Mouse (Mus musculus) embryonic facial prominence, embryonic 14.5 days (tissue): ENCODE data around the gene Xiap. TPM values are rescaled to one million over a fixed set of nuclear protein-coding genes. Genes with fewer than 3 reads are reported as not detected.

Experiments
- ATAC-seq: fragments of 200-750 bp; cut with Nextera tagmentation; 2 replicates; pipeline ENCODE4 v1.8.0; 2017; ENCODE audit warnings: low read depth, moderate number of reproducible peaks, moderate TSS enrichment
- DNase-seq: peaks from one replicate; pipeline ENCODE4 v3.0.0-alpha.2; 2015; ENCODE audit warnings: low spot score
- H3K27ac ChIP-seq: fragments of 300-500 bp; sonication (generic); replicated peaks from 2 replicates; pipeline ENCODE4 v1.5.1; 2014; ENCODE audit warnings: low read depth, mild to moderate bottlenecking, low read length, moderate library complexity
- H3K27me3 ChIP-seq: fragments of 300-500 bp; sonication (generic); replicated peaks from 2 replicates; pipeline ENCODE4 v1.6.1; 2014; ENCODE audit warnings: low read length; ENCODE audit not compliant: control insufficient read depth, insufficient read depth
- H3K36me3 ChIP-seq: fragments of 300-500 bp; sonication (generic); 2 replicates; pipeline ENCODE4 v1.6.1; 2014; ENCODE audit warnings: low read length, mixed read lengths; ENCODE audit not compliant: control insufficient read depth, insufficient read depth
- H3K4me1 ChIP-seq: fragments of 300-500 bp; sonication (generic); 2 replicates; pipeline ENCODE4 v1.6.1; 2014; ENCODE audit warnings: antibody characterized with exemption, low read length; ENCODE audit not compliant: control insufficient read depth, insufficient read depth
- H3K4me2 ChIP-seq: fragments of 300-500 bp; sonication (generic); 2 replicates; pipeline ENCODE4 v1.6.1; 2014; ENCODE audit warnings: low read depth, mild to moderate bottlenecking, low read length, moderate library complexity, mixed read lengths
- H3K4me3 ChIP-seq: fragments of 300-500 bp; sonication (generic); 2 replicates; pipeline ENCODE4 v1.5.1; 2014; ENCODE audit warnings: low read depth, mild to moderate bottlenecking, low read length
- H3K9ac ChIP-seq: fragments of 300-500 bp; sonication (generic); 2 replicates; pipeline ENCODE4 v1.6.1; 2014; ENCODE audit warnings: low read depth, mild to moderate bottlenecking, low read length, moderate library complexity, mixed read lengths
- H3K9me3 ChIP-seq: fragments of 300-500 bp; sonication (generic); 2 replicates; pipeline ENCODE4 v1.6.1; 2016; ENCODE audit warnings: low read length; ENCODE audit not compliant: control insufficient read depth
- WGBS: fragments of 180-500 bp; shearing (Covaris S2); extraction: QIAGEN DNeasy Blood & Tissue Kit; methylation state at CpG from one replicate; pipeline ENCODE4 v1.1.7; 2014; 5-methylcytosine and 5-hydroxymethylcytosine counted together
- polyA plus RNA-seq: library from polyadenylated mRNA; unstranded; fragments of >200 nt; fragmentation: Nextera tagmentation; extraction: Ambion mirVana; gene quantifications from 2 replicates; pipeline ENCODE4 v1.2.1, GENCODE M21; 2014

Gene Xiap
- polyA plus RNA-seq, 1 experiment from 2014 or later: 18.1 TPM

GRCm38 (mm10) chrX:42033111-42033693, 26.3 kb upstream of the Xiap start:
- H3K27me3 ChIP-seq: no peaks in the 10 kb centered on the region
- no peaks in the 10 kb centered on the region for H3K36me3 ChIP-seq
- no peaks in the 10 kb centered on the region for H3K4me1 ChIP-seq
- 36% methylated on average over 8 of the region's 8 CpGs for WGBS
- peak; percentile 74 for ATAC-seq
- H3K9ac ChIP-seq: no peak overlapping the region
- peak; percentile 57 for DNase-seq
- no peak overlapping the region for H3K4me3 ChIP-seq
- no peak overlapping the region for H3K4me2 ChIP-seq
- no peaks in the 10 kb centered on the region for H3K9me3 ChIP-seq
- no peak overlapping the region for H3K27ac ChIP-seq

- H3K27ac ChIP-seq: 0 out of 2 replicates have a peak overlapping the region, but pooled peaks have one; percentile 13
- no peak for ATAC-seq
Measured at GRCm38 (mm10) chrX:42033911-42034310, 25.6 kb upstream of the Xiap start.

GRCm38 (mm10) chrX:42039481-42039880, 20.0 kb upstream of the Xiap start:
- ATAC-seq: no peak
- no peak overlapping the region for H3K4me2 ChIP-seq
- 71% methylated on average over 4 of the region's 6 CpGs for WGBS

More at GRCm38 (mm10) chrX:42033911-42034310, 25.6 kb upstream of the Xiap start:
- no peaks in the 10 kb centered on the region for H3K9me3 ChIP-seq
- H3K36me3 ChIP-seq: no peaks in the 10 kb centered on the region
- WGBS: 66% methylated on average over 7 of the region's 7 CpGs
- no peaks in the 10 kb centered on the region for H3K4me1 ChIP-seq
- H3K9ac ChIP-seq: no peak overlapping the region
- DNase-seq: no peak
- H3K27me3 ChIP-seq: no peaks in the 10 kb centered on the region
- no peak overlapping the region for H3K4me2 ChIP-seq
- no peak overlapping the region for H3K4me3 ChIP-seq

GRCm38 (mm10) chrX:42044935-42045334, 14.5 kb upstream of the Xiap start:
- no peaks in the 10 kb centered on the region for H3K4me1 ChIP-seq
- ATAC-seq (no peak), DNase-seq (no peak)
- H3K36me3 ChIP-seq: no peaks in the 10 kb centered on the region
- WGBS: 75% methylated on average over 7 of the region's 7 CpGs
- H3K9me3 ChIP-seq: no peaks in the 10 kb centered on the region
- no peaks in the 10 kb centered on the region for H3K27me3 ChIP-seq
- H3K4me3 ChIP-seq: no peak overlapping the region
- no peak overlapping the region for H3K27ac ChIP-seq
- no peak overlapping the region for H3K9ac ChIP-seq
- H3K4me2 ChIP-seq: no peak overlapping the region

More at GRCm38 (mm10) chrX:42039481-42039880, 20.0 kb upstream of the Xiap start:
- Histone ChIP-seq H3K4me3 (no peak overlapping the region), H3K27ac (no peak overlapping the region), H3K27me3 (no peaks in the 10 kb centered on the region), H3K9ac (no peak overlapping the region), H3K36me3 (no peaks in the 10 kb centered on the region), H3K4me1 (no peaks in the 10 kb centered on the region), H3K9me3 (no peaks in the 10 kb centered on the region)
- no peak for DNase-seq

- H3K9me3 ChIP-seq: no peaks in the 10 kb centered on the region
- H3K27ac ChIP-seq: no peak overlapping the region
- no peak overlapping the region for H3K9ac ChIP-seq
- no peaks in the 10 kb centered on the region for H3K27me3 ChIP-seq
- DNase-seq (peak; percentile 52), ATAC-seq (no peak)
- H3K4me2 ChIP-seq: no peak overlapping the region
- H3K4me1 ChIP-seq: no peaks in the 10 kb centered on the region
- H3K36me3 ChIP-seq: no peaks in the 10 kb centered on the region
- WGBS: 69% methylated on average over 5 of the region's 5 CpGs
- H3K4me3 ChIP-seq: no peak overlapping the region
Measured at GRCm38 (mm10) chrX:42050652-42051643, 8.5 kb upstream of the Xiap start.

- H3K4me1 ChIP-seq: no peaks in the 10 kb centered on the region
- no peak overlapping the region for H3K4me3 ChIP-seq
- 66% methylated on average over 5 of the region's 5 CpGs for WGBS
- no peak overlapping the region for H3K9ac ChIP-seq
- no peaks in the 10 kb centered on the region for H3K36me3 ChIP-seq
- no peak for ATAC-seq
- no peak overlapping the region for H3K27ac ChIP-seq
- H3K27me3 ChIP-seq: no peaks in the 10 kb centered on the region
- H3K4me2 ChIP-seq: no peak overlapping the region
- H3K9me3 ChIP-seq: no peaks in the 10 kb centered on the region
- DNase-seq: peak; percentile 9
Measured at GRCm38 (mm10) chrX:42057012-42057411, 2.5 kb upstream of the Xiap start.

- Histone ChIP-seq H3K9ac (no peak overlapping the region), H3K4me2 (no peak overlapping the region), H3K36me3 (no peaks in the 10 kb centered on the region), H3K27me3 (no peaks in the 10 kb centered on the region), H3K4me1 (no peaks in the 10 kb centered on the region), H3K9me3 (no peaks in the 10 kb centered on the region), H3K4me3 (no peak overlapping the region), H3K27ac (no peak overlapping the region)
- DNase-seq: no peak
- WGBS: 85% methylated on average over 4 of the region's 4 CpGs
- ATAC-seq: no peak
Measured at GRCm38 (mm10) chrX:42057873-42058272, 1.6 kb upstream of the Xiap start.

GRCm38 (mm10) chrX:42063621-42064020, 4.1 kb downstream of the Xiap start:
- H3K4me1 ChIP-seq: no peaks in the 10 kb centered on the region
- no peak overlapping the region for H3K4me2 ChIP-seq
- 65% methylated on average over 1 of the region's 1 CpGs for WGBS
- ATAC-seq (no peak), DNase-seq (no peak)
- no peak overlapping the region for H3K4me3 ChIP-seq
- H3K27me3 ChIP-seq: no peaks in the 10 kb centered on the region
- no peaks in the 10 kb centered on the region for H3K36me3 ChIP-seq
- no peak overlapping the region for H3K27ac ChIP-seq
- no peaks in the 10 kb centered on the region for H3K9me3 ChIP-seq
- H3K9ac ChIP-seq: no peak overlapping the region
